Mouse (Mus musculus): ENCODE data around the gene Sdccag8.

GRCm38 (mm10) chr1:176832071-176832470 lies 17.6 kb downstream of the Sdccag8 start:
- TF ChIP-seq CTCF (IDR thresholded peaks at IDR 0.05; ENCODE audit: borderline replicate concordance, insufficient read depth, low read depth, low read length) (no peak), POLR2A (IDR thresholded peaks at IDR 0.05; ENCODE audit: borderline replicate concordance, insufficient read depth, low read length) (no peak)

All from cerebellum, adult 2 months (tissue).